Mouse (Mus musculus) heart, postnatal 4 days (tissue): Measurements from ENCODE around the gene Tcte2. TPM values are rescaled to one million over a fixed set of nuclear protein-coding genes. Genes with fewer than 3 reads are reported as not detected.

ENCODE experiments used
- DNase-seq: peaks from one replicate; pipeline ENCODE4 v3.0.0; 2021
- total RNA-seq, 2 experiments: library from RNA; stranded (reverse); gene quantifications; 2 replicates each; pipeline ENCODE4 v1.2.3; 2021

Tcte2 gene
- total RNA-seq, 2 experiments from 2014 or later, result 4.7 to 5.2 TPM

- DNase-seq, result no peak
These were observed 44.2 kb downstream of the Tcte2 start for GRCm38 (mm10) chr17:13717428-13717827.

- no peak for DNase-seq
These were observed 45.3 kb downstream of the Tcte2 start for GRCm38 (mm10) chr17:13716336-13716735.

- no peak for DNase-seq
These were observed 46.1 kb downstream of the Tcte2 start for GRCm38 (mm10) chr17:13715511-13715910.

- DNase-seq, result no peak
These were observed 47.0 kb downstream of the Tcte2 start for GRCm38 (mm10) chr17:13714654-13715053.

GRCm38 (mm10) chr17:13714128-13714527 lies 47.5 kb downstream of the Tcte2 start:
- DNase-seq, result no peak

- no peak for DNase-seq
These were observed 49.1 kb downstream of the Tcte2 start for GRCm38 (mm10) chr17:13712518-13712917.

GRCm38 (mm10) chr17:13712116-13712515 lies 49.5 kb downstream of the Tcte2 start:
- DNase-seq, result no peak

GRCm38 (mm10) chr17:13711173-13711572 lies 50.5 kb downstream of the Tcte2 start:
- DNase-seq, result no peak

- DNase-seq, result peak; percentile 31
These were observed 56.1 kb downstream of the Tcte2 start for GRCm38 (mm10) chr17:13705481-13705921.

- DNase-seq, result no peak
These were observed 57.9 kb downstream of the Tcte2 start for GRCm38 (mm10) chr17:13703611-13704320.

- peak; percentile 69 for DNase-seq
These were observed 61.3 kb downstream of the Tcte2 start for GRCm38 (mm10) chr17:13700131-13701016.

- DNase-seq, result peak; percentile 44
These were observed 61.9 kb downstream of the Tcte2 start for GRCm38 (mm10) chr17:13699716-13700115.

- no peak for DNase-seq
These were observed 63.4 kb downstream of the Tcte2 start for GRCm38 (mm10) chr17:13698194-13698593.

- DNase-seq, result no peak
These were observed 64.0 kb downstream of the Tcte2 start for GRCm38 (mm10) chr17:13697646-13698045.

- no peak for DNase-seq
These were observed 65.7 kb downstream of the Tcte2 start for GRCm38 (mm10) chr17:13695881-13696280.

GRCm38 (mm10) chr17:13695211-13695610 lies 66.4 kb downstream of the Tcte2 start:
- DNase-seq, result no peak

- no peak for DNase-seq
These were observed 67.4 kb downstream of the Tcte2 start for GRCm38 (mm10) chr17:13694181-13694580.

GRCm38 (mm10) chr17:13687656-13688055 lies 74.0 kb downstream of the Tcte2 start:
- DNase-seq, result peak; percentile 40

- DNase-seq, result no peak
These were observed 74.5 kb downstream of the Tcte2 start for GRCm38 (mm10) chr17:13687086-13687485.

GRCm38 (mm10) chr17:13685621-13686020 lies 76.0 kb downstream of the Tcte2 start:
- no peak for DNase-seq

GRCm38 (mm10) chr17:13684256-13684655 lies 77.4 kb downstream of the Tcte2 start:
- no peak for DNase-seq

GRCm38 (mm10) chr17:13683411-13684174 lies 78.0 kb downstream of the Tcte2 start:
- peak; percentile 76 for DNase-seq

- no peak for DNase-seq
These were observed 78.6 kb downstream of the Tcte2 start for GRCm38 (mm10) chr17:13683027-13683410.
